Mouse (Mus musculus): ENCODE data around the gene Cdadc1.

GRCm38 (mm10) chr14:59641856-59642255, 44.1 kb upstream of the Cdadc1 start:
- TF ChIP-seq EP300 (IDR thresholded peaks at IDR 0.05; ENCODE audit: insufficient read depth, low read depth, low read length), result no peak
- no peak for TF ChIP-seq POLR2A (IDR thresholded peaks at IDR 0.05; ENCODE audit: insufficient read depth, low read length)

Measured in ES-Bruce4 (cell line).